Mouse (Mus musculus) lung, adult 2 months (tissue): ENCODE measurements around the gene Ifitm5. TPM values are rescaled to one million over a fixed set of nuclear protein-coding genes. Genes with fewer than 3 reads are reported as not detected.

Source experiments
- DNase-seq: peaks from one replicate; pipeline ENCODE4 v3.0.0; 2022
- H3K4me1 ChIP-seq: fragments of 200-500 bp; 2 replicates; pipeline ENCODE4 v1.6.1; 2011; ENCODE audit warnings: low read length; ENCODE audit not compliant: control insufficient read depth, insufficient read depth
- H3K4me3 ChIP-seq: fragments of 200-500 bp; replicated peaks from 2 replicates; pipeline ENCODE3; 2011; ENCODE audit warnings: low read depth, mild to moderate bottlenecking, control low read depth, low read length; ENCODE audit errors: extremely low read depth
- CTCF ChIP-seq: fragments of 200-500 bp; IDR thresholded peaks from 2 replicates; pipeline ENCODE4 v1.5.1; 2011; ENCODE audit warnings: mild to moderate bottlenecking, low read length, control low read depth; ENCODE audit not compliant: insufficient read depth
- POLR2A ChIP-seq: fragments of 200-500 bp; IDR thresholded peaks from 2 replicates; pipeline ENCODE4 v1.6.1; 2011; ENCODE audit warnings: low read depth, mild to moderate bottlenecking, control low read depth, low read length, borderline replicate concordance; ENCODE audit errors: extremely low read depth
- WGBS: fragments of 180-500 bp; shearing (Covaris S2); methylation state at CpG from one replicate; pipeline ENCODE4 v1.1.7; 2018; 5-methylcytosine and 5-hydroxymethylcytosine counted together
- polyA plus RNA-seq: library from polyadenylated mRNA; depleted of rRNA; stranded (reverse); fragments of >200 nt; gene quantifications from 2 replicates; pipeline ENCODE4 v1.2.3, GENCODE M21; 2012

Ifitm5 gene
- polyA plus RNA-seq, 1 experiment, result 3.2 TPM

DNA sequence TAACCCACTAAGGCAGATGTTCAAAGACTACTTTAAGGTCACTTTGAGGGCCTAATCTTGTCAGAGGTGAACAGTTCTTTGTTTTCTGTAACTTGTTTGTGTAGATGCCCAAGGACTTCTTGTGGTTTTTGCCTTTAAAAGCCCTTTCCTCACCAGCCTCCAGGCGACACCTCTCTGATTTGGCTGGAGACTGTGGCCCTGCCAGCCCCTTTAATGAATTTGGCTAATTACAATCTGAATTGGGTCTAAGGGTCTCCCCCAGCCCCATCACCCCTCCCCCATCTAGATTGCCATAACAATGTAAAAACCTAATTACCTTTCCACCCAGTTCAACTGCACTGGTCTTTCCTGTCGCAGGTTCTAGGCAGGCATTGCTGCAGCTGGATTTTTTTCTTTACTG, 12.6 kb upstream of the Ifitm5 start:
- WGBS, result 92% methylated on average over 2 of the region's 2 CpGs

DNA sequence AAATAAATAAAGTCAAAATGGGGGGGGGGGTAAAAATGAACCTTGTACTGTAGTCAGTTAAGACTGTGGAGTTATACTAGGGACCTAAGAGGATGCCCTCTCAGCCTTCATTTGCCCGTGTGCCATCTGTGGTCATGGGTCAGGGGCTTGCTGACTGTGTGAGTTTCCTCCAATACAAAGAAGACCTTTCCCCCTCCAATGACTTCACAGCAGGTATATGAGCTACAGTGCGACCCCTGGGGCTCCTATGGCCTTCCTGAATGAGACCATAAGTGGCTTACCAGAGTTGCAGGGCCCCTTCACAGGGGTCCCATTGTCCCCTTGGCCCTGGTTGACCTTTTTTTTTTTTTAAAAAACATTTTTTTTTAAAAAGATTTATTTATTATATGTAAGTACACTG, 11.3 kb upstream of the Ifitm5 start:
- DNase-seq, result no peak
- WGBS, result 94% methylated on average over 2 of the region's 2 CpGs
- Histone ChIP-seq H3K4me3 (no peak overlapping the region), H3K4me1 (peaks cover 7% of the 10 kb centered on the region; the same call in 1 of the 2 replicates)
- TF ChIP-seq CTCF (no peak), POLR2A (no peak)

More for the DNA sequence above, 12.6 kb upstream of the Ifitm5 start:
- Histone ChIP-seq H3K4me1 (peaks cover 2% of the 10 kb centered on the region; the same call in 1 of the 2 replicates), H3K4me3 (no peak overlapping the region)
- DNase-seq, result no peak
- no peak for TF ChIP-seq POLR2A

DNA sequence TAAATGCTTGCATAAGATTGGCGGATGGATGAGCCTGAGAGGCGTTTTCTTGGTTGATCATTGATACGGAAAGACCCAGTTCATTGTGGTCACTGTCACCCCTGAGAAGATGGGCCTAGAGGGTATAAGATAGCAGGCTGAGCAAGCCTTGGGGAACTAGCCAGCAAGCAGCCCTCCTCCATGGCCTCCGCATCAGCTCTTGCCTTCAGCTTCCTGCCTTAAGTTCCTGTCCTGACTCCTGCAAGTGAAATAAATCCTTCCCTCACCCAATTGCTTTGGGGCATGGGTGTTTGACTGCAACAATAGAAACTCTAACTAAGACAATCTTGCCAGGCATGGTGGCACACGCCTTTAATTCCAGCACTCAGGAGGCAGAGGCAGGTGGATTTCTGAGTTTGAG, 9.9 kb upstream of the Ifitm5 start:
- DNase-seq, result no peak
- no peak for TF ChIP-seq POLR2A
- TF ChIP-seq CTCF, result no peak
- 80% methylated on average over 5 of the region's 5 CpGs for WGBS
- Histone ChIP-seq H3K4me3 (no peak overlapping the region), H3K4me1 (peaks cover 11% of the 10 kb centered on the region)

DNA sequence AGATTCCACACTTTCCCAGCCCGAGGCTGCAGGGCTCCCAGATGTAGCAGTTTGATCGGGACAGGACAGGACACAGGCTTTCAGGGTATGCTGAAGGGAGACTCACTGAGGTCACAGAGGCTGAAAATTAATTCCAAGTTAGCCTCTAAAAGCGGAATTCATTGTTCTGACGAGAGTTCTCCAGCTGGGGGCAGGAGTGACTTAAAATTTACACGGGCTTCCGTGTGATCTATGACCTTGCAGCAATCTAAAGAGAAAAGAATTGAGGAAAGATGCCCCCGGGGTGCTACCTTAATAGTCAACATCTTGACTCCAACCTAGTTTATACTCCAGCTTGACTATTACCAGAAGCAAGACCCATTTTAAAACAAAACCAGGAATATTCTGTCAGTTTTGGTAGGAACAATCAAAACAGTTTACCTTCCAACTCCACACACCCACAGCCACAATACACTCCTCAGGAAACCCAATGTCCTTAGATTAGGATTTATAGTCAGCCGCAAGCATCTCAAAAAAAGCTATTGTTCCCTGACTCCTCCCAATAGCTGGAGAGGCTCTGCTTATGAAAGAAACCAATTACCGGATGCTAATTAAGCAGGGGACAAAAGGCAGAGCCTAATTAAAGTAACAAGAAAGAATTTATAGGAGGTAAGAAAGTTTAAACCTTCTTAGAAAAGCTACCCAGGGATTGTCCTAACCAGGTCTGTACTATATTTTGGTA, 9.2 kb upstream of the Ifitm5 start:
- WGBS, result 10% methylated on average over 9 of the region's 9 CpGs
- no peak overlapping the region for H3K4me3 ChIP-seq
- DNase-seq, result no peak
- peaks cover 11% of the 10 kb centered on the region for H3K4me1 ChIP-seq
- TF ChIP-seq POLR2A (no peak), CTCF (0 out of 2 replicates have a peak, but pooled peaks have one; percentile 7)

DNA sequence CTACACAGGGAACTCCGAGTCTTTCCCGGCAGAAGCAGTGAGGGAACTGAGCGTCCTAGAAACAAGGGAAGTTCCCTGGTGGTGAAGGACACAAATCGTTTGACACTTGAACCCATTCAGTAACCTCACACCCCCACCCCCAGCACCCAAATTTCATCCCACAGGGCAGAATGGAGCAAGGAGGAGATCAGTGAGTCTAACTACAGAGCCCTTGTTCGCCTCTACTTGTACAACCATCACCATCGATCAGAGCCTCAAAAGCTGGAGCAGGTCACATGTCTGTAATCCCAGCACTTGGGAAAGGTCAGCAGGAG, 6.4 kb upstream of the Ifitm5 start:
- WGBS, result 43% methylated on average over 6 of the region's 6 CpGs
- Histone ChIP-seq H3K4me3 (no peak overlapping the region), H3K4me1 (peaks cover 25% of the 10 kb centered on the region)
- DNase-seq, result no peak
- TF ChIP-seq CTCF, result no peak
- TF ChIP-seq POLR2A, result peak; percentile 39; the same call in 1 of the 2 replicates

DNA sequence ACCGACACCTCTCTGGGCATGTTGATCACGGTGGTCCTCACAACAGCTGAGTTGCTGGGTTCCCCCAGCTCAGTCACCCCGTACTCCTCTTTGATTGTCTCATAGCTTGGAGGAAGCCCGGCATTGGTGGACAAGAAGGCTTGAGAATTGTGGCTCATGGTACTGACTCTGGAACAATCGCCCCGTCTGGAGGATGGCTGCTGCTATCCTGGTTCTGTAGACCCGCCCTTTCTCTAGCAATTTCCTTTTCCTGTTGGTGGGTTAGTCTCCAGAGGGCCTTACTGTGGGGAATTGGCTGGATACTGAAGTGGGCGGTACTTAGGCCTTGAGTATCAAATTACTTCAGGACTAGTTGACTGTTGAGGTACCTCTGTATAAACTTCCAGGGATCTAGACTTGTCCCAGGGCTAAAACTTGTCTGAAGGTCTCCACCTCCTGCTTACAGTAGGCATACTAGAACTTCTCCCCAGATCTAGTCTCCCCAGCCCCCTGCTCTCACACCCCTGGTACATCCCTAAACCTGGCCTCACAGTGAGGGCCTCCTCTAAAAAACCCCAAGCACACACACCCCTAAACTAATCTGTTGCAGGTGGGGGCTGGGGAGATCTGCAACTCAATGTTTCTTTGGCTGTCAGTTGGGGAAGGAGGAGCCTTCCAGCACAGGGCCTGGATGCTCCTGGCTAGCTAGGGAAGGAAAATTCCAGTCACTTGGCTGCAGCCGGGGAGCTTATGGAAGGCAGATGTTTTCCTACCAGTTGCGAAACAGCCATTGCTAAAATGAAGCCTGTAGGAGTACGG, 5.9 kb upstream of the Ifitm5 start, which contains the start of the genes Gm45717 and Ifitm2:
Gene Gm45717, minus strand, starts transcription at position 180 of the 798 bp plus-strand sequence.
Gene Ifitm2, minus strand, starts transcription at position 230 of the 798 bp plus-strand sequence.
- DNase-seq, result peak; percentile 66
- peak within 1 kb of the TSS; percentile 100 for H3K4me3 ChIP-seq
- H3K4me1 ChIP-seq, result peaks cover 29% of the 10 kb centered on the region
- TF ChIP-seq POLR2A (peak; percentile 87), CTCF (no peak)
- WGBS, result 9% methylated on average over 11 of the region's 11 CpGs

DNA sequence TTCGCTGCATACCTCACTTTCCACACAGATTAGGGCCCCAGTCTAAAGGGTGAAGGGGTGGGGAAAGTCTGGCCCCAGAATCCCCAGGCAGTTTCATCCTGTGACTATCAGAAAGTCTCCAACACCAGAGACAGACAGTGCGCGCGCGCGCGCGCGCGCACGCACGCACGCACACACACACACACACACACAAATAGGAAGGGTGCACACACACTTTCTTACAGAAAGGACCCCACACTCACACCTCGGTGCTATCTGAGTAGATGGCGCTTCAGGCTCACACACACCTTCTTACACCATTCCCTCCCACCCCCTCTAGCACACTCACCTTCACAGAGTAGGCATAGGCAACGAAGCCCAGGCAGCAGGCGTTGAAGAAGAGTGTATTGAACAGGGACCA, 5.3 kb upstream of the Ifitm5 start:
- DNase-seq, result no peak
- 0% methylated on average over 17 of the region's 17 CpGs for WGBS
- H3K4me1 ChIP-seq, result peaks cover 36% of the 10 kb centered on the region
- peak overlapping the region; percentile 100 for H3K4me3 ChIP-seq
- TF ChIP-seq POLR2A (no peak), CTCF (no peak)

DNA sequence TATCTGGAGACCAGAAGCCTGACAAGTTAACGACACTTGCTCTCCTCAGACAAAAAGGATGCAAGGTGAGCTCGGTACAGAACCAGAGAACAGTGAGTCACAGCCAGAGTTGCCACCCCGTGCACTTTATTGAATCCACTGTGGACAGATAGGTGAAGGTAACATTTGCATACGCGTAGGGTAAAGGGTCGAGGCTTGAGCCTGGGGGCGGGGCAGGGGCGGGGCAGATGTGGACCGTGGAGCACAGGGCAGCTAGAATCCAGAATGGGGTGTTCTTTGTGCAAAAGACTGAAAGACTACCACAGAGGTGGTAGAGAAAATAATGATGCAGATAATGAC, 4.6 kb upstream of the Ifitm5 start:
- Histone ChIP-seq H3K4me1 (peaks cover 38% of the 10 kb centered on the region), H3K4me3 (peak overlapping the region; percentile 43)
- TF ChIP-seq POLR2A (no peak), CTCF (no peak)
- no peak for DNase-seq
- WGBS, result 2% methylated on average over 9 of the region's 9 CpGs

DNA sequence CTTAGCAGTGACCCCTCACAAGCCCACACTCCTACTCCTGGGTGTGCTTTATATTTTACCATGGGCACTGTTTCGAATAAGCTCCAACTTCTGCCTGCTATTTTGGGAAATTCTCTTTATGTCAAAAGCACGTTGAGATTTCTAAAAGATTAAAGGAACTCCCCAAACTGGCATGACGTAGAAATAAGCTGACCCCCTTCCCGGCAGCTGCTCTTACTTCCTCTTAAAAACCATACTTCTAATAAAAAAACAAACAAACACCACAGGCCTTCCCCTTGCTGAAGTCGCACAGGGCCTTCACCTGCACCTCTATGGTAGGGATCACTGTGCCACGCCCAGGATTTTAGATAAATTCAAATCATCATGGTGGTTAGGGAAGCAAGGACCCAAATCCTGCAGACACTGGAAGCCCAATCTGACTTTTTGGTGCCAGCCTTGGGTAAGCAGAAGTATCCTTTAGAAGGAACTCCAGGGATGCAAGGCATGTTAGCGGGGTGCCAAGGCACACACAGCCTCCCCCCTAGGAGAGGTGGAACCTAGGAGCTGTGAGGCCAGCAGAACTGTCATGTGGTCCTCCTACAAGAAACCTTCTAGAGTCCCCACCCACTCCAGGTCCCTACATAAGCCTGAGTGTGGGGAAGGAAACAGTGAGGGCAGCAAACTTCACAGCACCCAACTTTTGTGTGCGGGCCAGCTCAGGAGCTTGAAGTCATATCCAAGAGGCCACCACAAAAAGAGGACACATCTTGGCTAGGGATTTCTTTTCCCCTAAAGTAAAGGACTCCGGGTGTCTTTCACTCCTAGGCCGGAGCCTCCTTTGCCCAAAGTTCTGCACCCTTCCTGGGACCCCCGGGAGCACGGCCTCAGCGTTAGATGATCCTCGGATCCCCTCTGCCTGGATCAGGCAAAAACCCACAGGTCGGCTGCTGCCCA, 4.0 kb upstream of the Ifitm5 start:
- TF ChIP-seq POLR2A (peak; percentile 44; the same call in 1 of the 2 replicates), CTCF (no peak)
- WGBS, result 17% methylated on average over 15 of the region's 15 CpGs
- peak overlapping the region; percentile 43 for H3K4me3 ChIP-seq
- no peak for DNase-seq
- peaks cover 37% of the 10 kb centered on the region for H3K4me1 ChIP-seq
